Mouse (Mus musculus) liver, embryonic 15.5 days (tissue): Measurements from ENCODE around the gene 4930578G10Rik. TPM values are rescaled to one million over a fixed set of nuclear protein-coding genes. Genes with fewer than 3 reads are reported as not detected.

Source experiments
- polyA plus RNA-seq: library from polyadenylated mRNA; unstranded; fragments of >200 nt; fragmentation: Nextera tagmentation; extraction: Ambion mirVana; gene quantifications from 2 replicates; pipeline ENCODE4 v1.2.1, GENCODE M21; 2015

Gene 4930578G10Rik
- polyA plus RNA-seq, 1 experiment from 2014 or later, result not detected

Other genes with a start within 250 kb of the 4930578G10Rik start
- gene Fam205a2, start 207.4 kb upstream of the 4930578G10Rik start, polyA plus RNA-seq, result not detected in 2 replicates
- not detected in 2 replicates for gene Gm10591, start 123.3 kb upstream of the 4930578G10Rik start, polyA plus RNA-seq
- not detected in 2 replicates for gene Gm2564, start 105.8 kb upstream of the 4930578G10Rik start, polyA plus RNA-seq
- gene Ccl27b, start 80.3 kb upstream of the 4930578G10Rik start, polyA plus RNA-seq, result not detected in 2 replicates
- not detected in 2 replicates for gene Il11ra2, start 73.7 kb upstream of the 4930578G10Rik start, polyA plus RNA-seq
- not detected in 2 replicates for gene Ccl19, start 21.0 kb downstream of the 4930578G10Rik start, polyA plus RNA-seq
- 0.41 and 1.0 TPM in 2 replicates for gene Ccl21a, start 38.4 kb downstream of the 4930578G10Rik start, polyA plus RNA-seq
- 0.15 TPM in 2 replicates for gene Fam205a1, start 118.3 kb downstream of the 4930578G10Rik start, polyA plus RNA-seq
- gene Gm12394, start 121.2 kb downstream of the 4930578G10Rik start, polyA plus RNA-seq, result not detected in 2 replicates
- gene Fam205c, start 138.7 kb downstream of the 4930578G10Rik start, polyA plus RNA-seq, result 0.35 and 0.61 TPM in 2 replicates
- gene Phf24, start 181.1 kb downstream of the 4930578G10Rik start, polyA plus RNA-seq, result 0.12 and 0.16 TPM in 2 replicates
- gene Dnajb5, start 214.3 kb downstream of the 4930578G10Rik start, polyA plus RNA-seq, result 1.2 and 1.5 TPM in 2 replicates
- 0.24 TPM in 1 of 2 replicates, not detected in the other for gene 1700022I11Rik, start 234.1 kb downstream of the 4930578G10Rik start, polyA plus RNA-seq